Mouse (Mus musculus) forebrain, embryonic 13.5 days (tissue): ENCODE measurements around the gene Secisbp2. TPM values are rescaled to one million over a fixed set of nuclear protein-coding genes. Genes with fewer than 3 reads are reported as not detected.
A peak's percentile ranks its signal among the peaks of the same experiment; 100 is the strongest.
"Not testable (repeated sequence)": the region's sequence is repeated elsewhere in the genome, so short reads cannot be mapped to it uniquely, and the experiment has no call there.

Experiments
- ATAC-seq: fragments of 200-750 bp; cut with Nextera tagmentation; 2 replicates; pipeline ENCODE4 v1.8.0; 2017
- H3K27ac ChIP-seq: fragments of 300-500 bp; sonication (generic); 2 replicates; pipeline ENCODE4 v1.5.1; 2015; ENCODE audit warnings: inconsistent platforms, mild to moderate bottlenecking, moderate library complexity
- H3K27me3 ChIP-seq: fragments of 300-500 bp; sonication (generic); 2 replicates; pipeline ENCODE4 v1.6.1; 2015; ENCODE audit warnings: mild to moderate bottlenecking, inconsistent platforms
- H3K36me3 ChIP-seq: fragments of 300-500 bp; sonication (generic); 2 replicates; pipeline ENCODE4 v1.6.1; 2015; ENCODE audit warnings: mild to moderate bottlenecking, inconsistent platforms; ENCODE audit not compliant: poor library complexity, severe bottlenecking
- H3K4me1 ChIP-seq: fragments of 300-500 bp; sonication (generic); 2 replicates; pipeline ENCODE4 v1.6.1; 2015; ENCODE audit warnings: inconsistent platforms
- H3K4me2 ChIP-seq: fragments of 300-500 bp; sonication (generic); 2 replicates; pipeline ENCODE4 v1.6.1; 2015; ENCODE audit warnings: inconsistent platforms, mild to moderate bottlenecking, moderate library complexity
- H3K4me3 ChIP-seq: fragments of 300-500 bp; sonication (generic); 2 replicates; pipeline ENCODE4 v1.5.1; 2015; ENCODE audit warnings: mild to moderate bottlenecking, inconsistent platforms
- H3K9ac ChIP-seq: fragments of 300-500 bp; sonication (generic); 2 replicates; pipeline ENCODE4 v1.6.1; 2015; ENCODE audit warnings: mild to moderate bottlenecking, inconsistent platforms
- H3K9me3 ChIP-seq: fragments of 300-500 bp; sonication (generic); replicated peaks from 2 replicates; pipeline ENCODE4 v1.6.1; 2016; ENCODE audit warnings: inconsistent platforms
- WGBS: fragments of 180-500 bp; shearing (Covaris S2); methylation state at CpG from one replicate; pipeline ENCODE4 v1.1.7; 2015; 5-methylcytosine and 5-hydroxymethylcytosine counted together
- polyA plus RNA-seq: library from polyadenylated mRNA; unstranded; fragments of >200 nt; fragmentation: Nextera tagmentation; extraction: Ambion mirVana; gene quantifications from 2 replicates; pipeline ENCODE4 v1.2.1, GENCODE M21; 2015

Secisbp2 gene
- polyA plus RNA-seq, 1 experiment from 2014 or later: 36.1 TPM

GRCm38 (mm10) chr13:51645872-51646271 lies 5.6 kb upstream of the Secisbp2 start:
- WGBS: under 1% methylated on average over 7 of the region's 7 CpGs
- ATAC-seq: no peak
- Histone ChIP-seq H3K27me3 (no peaks in the 10 kb centered on the region), H3K27ac (peak overlapping the region; percentile 31; the same call in 1 of the 2 replicates), H3K36me3 (no peaks in the 10 kb centered on the region), H3K4me3 (peak overlapping the region; percentile 78), H3K9me3 (no peaks in the 10 kb centered on the region), H3K4me2 (peak overlapping the region; percentile 81), H3K9ac (peak overlapping the region; percentile 85), H3K4me1 (peaks cover 34% of the 10 kb centered on the region)

DNA sequence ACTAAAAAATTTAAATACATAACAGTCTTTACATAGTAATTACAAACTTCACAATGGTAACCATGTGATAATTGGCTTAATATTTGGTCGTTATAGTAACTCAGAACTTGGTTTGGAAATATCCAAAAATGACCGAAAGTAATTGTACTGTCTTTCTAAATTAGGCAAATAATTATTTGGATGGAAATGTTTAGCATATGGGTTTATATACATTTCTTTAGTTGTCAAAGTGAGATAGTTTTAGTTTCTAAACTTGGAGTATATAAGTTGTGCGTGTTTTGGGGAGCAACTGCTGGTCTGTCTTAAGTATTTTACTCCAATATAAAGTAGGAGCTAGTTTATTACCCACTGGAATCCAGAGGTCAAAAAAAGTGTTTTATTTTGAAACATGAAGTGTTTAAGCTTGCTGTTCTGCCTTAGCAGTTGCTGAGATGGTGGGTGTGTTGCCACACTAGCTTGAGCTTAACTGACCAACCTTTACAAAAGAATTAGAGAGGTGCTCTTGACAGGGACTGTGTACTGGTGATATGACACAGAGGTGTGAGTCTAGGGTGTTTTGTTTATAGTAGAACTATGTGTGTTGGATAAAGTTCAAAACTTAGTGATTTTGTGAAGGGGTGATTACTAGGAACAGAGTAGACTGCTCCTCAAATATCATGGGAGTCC lies 5.0 kb upstream of the Secisbp2 start:
- Histone ChIP-seq H3K4me1 (peaks cover 38% of the 10 kb centered on the region), H3K27ac (no peak overlapping the region), H3K9ac (peak overlapping the region; percentile 85), H3K27me3 (no peaks in the 10 kb centered on the region), H3K9me3 (no peaks in the 10 kb centered on the region), H3K4me3 (peak overlapping the region; percentile 78), H3K36me3 (no peaks in the 10 kb centered on the region), H3K4me2 (peak overlapping the region; percentile 81)
- 18% methylated on average over 3 of the region's 3 CpGs for WGBS
- no peak for ATAC-seq

DNA sequence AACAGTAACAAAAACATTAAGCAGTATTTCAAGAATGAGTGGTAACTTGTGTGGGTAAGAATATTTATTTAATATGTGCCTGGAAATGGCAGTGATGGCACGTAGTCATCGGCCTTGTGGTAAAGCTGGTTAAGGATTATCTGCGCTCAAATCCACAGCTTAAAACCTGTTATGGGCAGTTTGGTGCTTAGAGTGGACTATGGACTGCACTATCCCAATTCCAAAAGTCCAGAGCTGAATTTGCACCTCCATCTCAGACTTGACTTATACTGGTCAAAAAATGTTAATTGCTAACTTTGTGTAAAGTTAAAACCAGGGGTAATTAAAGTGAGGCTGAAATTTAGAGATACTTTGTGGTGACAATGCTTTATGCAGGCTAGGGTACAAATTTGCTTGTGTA lies 3.7 kb upstream of the Secisbp2 start:
- no peak for ATAC-seq

GRCm38 (mm10) chr13:51648237-51648636 lies 3.3 kb upstream of the Secisbp2 start:
- no peak overlapping the region for H3K27ac ChIP-seq
- no peak overlapping the region for H3K4me3 ChIP-seq
- peaks cover 5% of the 10 kb centered on the region; the same call in 1 of the 2 replicates for H3K36me3 ChIP-seq
- no peak for ATAC-seq
- H3K27me3 ChIP-seq: no peaks in the 10 kb centered on the region
- no peaks in the 10 kb centered on the region for H3K9me3 ChIP-seq
- 89% methylated on average over 4 of the region's 4 CpGs for WGBS
- H3K4me1 ChIP-seq: peaks cover 48% of the 10 kb centered on the region
- H3K9ac ChIP-seq: no peak overlapping the region
- peak overlapping the region; percentile 66 for H3K4me2 ChIP-seq

More for the DNA sequence above, 3.7 kb upstream of the Secisbp2 start:
- Histone ChIP-seq H3K9me3 (no peaks in the 10 kb centered on the region), H3K4me1 (peaks cover 47% of the 10 kb centered on the region), H3K4me2 (peak overlapping the region; percentile 66), H3K27ac (no peak overlapping the region), H3K4me3 (peak overlapping the region; percentile 78), H3K27me3 (no peaks in the 10 kb centered on the region), H3K36me3 (0 out of 2 replicates have a peak, but pooled peaks cover under 1% of the 10 kb centered on the region), H3K9ac (peak overlapping the region; percentile 55)
- 87% methylated on average over 3 of the region's 3 CpGs for WGBS

DNA sequence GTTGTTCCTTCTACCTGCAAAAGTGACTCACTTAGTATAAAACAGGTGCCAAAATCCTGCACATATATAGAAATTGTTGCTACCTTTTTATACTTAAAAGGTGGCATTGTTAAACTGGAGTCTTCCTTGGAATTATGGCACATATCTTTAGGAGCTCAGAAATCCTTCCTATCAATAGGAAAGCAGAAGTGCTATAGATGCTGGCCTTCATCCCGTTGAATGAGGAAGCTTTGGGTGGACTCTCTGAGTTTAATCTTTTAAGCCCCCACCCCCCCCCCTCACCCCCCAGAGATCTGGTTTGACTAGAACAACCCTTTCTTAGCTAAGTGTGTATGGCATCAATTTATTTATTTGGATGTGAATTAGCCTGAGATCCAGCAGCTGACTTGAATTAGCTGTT lies 1.8 kb upstream of the Secisbp2 start:
- Histone ChIP-seq H3K36me3 (peaks cover 17% of the 10 kb centered on the region), H3K4me2 (no peak overlapping the region), H3K9me3 (no peaks in the 10 kb centered on the region), H3K27ac (no peak overlapping the region), H3K9ac (no peak overlapping the region), H3K4me1 (peaks cover 48% of the 10 kb centered on the region), H3K4me3 (no peak overlapping the region), H3K27me3 (no peaks in the 10 kb centered on the region)
- 63% methylated on average over 1 of the region's 1 CpGs for WGBS
- no peak for ATAC-seq

DNA sequence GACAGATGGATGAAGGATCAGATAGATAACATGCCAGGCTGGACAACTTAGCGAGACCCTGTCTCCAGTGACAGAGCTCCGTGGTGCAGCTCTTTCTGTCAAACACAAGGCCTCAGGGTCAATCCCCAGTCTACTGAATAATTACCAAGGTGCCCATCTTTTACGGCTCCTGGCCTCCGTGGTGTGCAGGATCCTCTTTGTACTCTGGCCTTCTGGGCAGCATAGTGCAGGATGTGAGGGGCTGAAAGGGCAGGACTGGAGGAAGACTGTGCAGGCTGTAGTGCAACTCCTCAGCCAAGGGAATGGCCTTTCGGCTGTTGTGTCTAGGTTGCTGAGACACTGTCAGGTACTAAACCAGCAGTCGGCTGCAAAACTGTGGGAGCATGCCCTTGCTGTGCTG lies 1.7 kb downstream of the Secisbp2 start:
- ATAC-seq: no peak
- no peak overlapping the region for H3K27ac ChIP-seq
- WGBS: 96% methylated on average over 6 of the region's 6 CpGs
- H3K4me2 ChIP-seq: no peak overlapping the region
- peaks cover 51% of the 10 kb centered on the region for H3K36me3 ChIP-seq
- H3K9me3 ChIP-seq: no peaks in the 10 kb centered on the region
- H3K9ac ChIP-seq: peak overlapping the region; percentile 73; the same call in 1 of the 2 replicates
- H3K4me1 ChIP-seq: peaks cover 24% of the 10 kb centered on the region
- H3K4me3 ChIP-seq: no peak overlapping the region
- no peaks in the 10 kb centered on the region for H3K27me3 ChIP-seq

DNA sequence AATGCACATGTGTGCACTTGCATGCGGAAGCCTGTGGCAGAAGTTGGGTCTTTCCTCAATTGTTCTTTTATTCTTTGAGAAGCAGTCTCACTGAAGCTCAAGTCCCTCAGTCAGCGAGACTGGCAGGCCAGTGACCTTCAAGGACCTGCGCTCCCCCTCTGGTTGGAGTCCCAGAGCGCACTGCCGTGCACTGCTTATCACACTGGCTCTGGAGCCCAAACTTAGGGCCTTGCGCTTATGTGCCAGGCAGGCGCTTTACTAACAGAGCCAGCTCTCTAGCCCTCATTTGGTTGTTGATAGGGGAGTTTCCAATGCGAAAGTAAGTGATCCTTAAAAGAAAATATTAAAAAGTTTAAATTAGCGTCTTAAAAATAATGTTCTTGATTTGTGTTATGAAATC lies 2.5 kb downstream of the Secisbp2 start:
- no peak overlapping the region for H3K4me3 ChIP-seq
- no peaks in the 10 kb centered on the region for H3K9me3 ChIP-seq
- H3K27ac ChIP-seq: no peak overlapping the region
- ATAC-seq: no peak
- H3K27me3 ChIP-seq: no peaks in the 10 kb centered on the region
- peaks cover 59% of the 10 kb centered on the region for H3K36me3 ChIP-seq
- no peak overlapping the region for H3K9ac ChIP-seq
- peaks cover 17% of the 10 kb centered on the region for H3K4me1 ChIP-seq
- 94% methylated on average over 9 of the region's 9 CpGs for WGBS
- no peak overlapping the region for H3K4me2 ChIP-seq

- Histone ChIP-seq H3K4me3 (no peak overlapping the region), H3K36me3 (peaks cover 84% of the 10 kb centered on the region), H3K27ac (no peak overlapping the region), H3K4me2 (no peak overlapping the region), H3K4me1 (peaks cover 10% of the 10 kb centered on the region), H3K9ac (no peak overlapping the region), H3K27me3 (no peaks in the 10 kb centered on the region), H3K9me3 (no peaks in the 10 kb centered on the region)
- WGBS: 93% methylated on average over 13 of the region's 13 CpGs
- ATAC-seq: no peak
Observed at GRCm38 (mm10) chr13:51656516-51657235, 5.2 kb downstream of the Secisbp2 start.

DNA sequence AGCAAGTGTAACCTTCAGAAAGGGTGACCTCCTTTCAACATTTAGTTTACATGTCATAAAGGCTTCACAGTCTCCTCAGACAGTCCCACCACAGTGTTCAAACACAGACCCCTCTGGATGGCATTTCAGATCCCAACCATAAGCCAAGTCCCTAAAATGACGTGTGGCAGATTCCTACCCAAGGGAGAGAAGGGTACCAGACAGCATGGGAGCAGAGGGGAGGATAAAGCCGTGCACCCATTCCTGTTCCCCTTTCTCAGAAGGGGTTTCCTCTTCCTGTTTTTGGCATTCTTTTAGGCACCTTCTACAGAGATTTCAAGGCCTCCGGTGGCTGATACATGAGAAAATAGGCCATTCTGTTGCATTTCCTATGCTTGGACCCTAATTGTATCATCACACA lies 6.6 kb downstream of the Secisbp2 start:
- Histone ChIP-seq H3K27ac (no peak overlapping the region), H3K36me3 (peaks cover 94% of the 10 kb centered on the region), H3K27me3 (no peaks in the 10 kb centered on the region), H3K4me1 (no peaks in the 10 kb centered on the region), H3K9ac (no peak overlapping the region), H3K4me2 (no peak overlapping the region), H3K9me3 (no peaks in the 10 kb centered on the region), H3K4me3 (no peak overlapping the region)
- no peak for ATAC-seq
- WGBS: 93% methylated on average over 3 of the region's 3 CpGs

DNA sequence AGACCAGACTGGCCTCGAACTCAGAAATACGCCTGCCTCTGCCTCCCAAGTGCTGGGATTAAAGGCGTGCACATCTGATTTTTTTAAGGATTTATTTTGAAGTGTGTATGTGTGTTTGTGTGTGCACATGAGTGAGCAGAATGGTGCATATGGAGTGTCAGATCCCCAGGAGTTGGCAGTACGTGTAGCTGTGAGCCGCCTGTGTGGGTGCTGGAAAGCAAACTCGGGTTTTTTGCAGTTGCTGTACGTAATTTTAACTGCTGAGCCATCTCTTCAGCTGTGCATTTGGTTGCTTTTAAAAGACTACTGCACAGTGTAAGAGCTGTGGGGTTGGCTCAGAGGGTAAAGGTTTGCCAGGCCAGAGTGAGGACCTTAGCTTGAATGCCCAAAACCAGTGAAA lies 8.1 kb downstream of the Secisbp2 start:
- H3K27me3 ChIP-seq: no peaks in the 10 kb centered on the region
- H3K36me3 ChIP-seq: peaks cover 95% of the 10 kb centered on the region
- H3K9ac ChIP-seq: no peak overlapping the region
- ATAC-seq: no peak
- no peak overlapping the region for H3K27ac ChIP-seq
- H3K4me1 ChIP-seq: no peaks in the 10 kb centered on the region
- H3K4me3 ChIP-seq: no peak overlapping the region
- no peaks in the 10 kb centered on the region for H3K9me3 ChIP-seq
- no peak overlapping the region for H3K4me2 ChIP-seq
- 93% methylated on average over 7 of the region's 7 CpGs for WGBS

DNA sequence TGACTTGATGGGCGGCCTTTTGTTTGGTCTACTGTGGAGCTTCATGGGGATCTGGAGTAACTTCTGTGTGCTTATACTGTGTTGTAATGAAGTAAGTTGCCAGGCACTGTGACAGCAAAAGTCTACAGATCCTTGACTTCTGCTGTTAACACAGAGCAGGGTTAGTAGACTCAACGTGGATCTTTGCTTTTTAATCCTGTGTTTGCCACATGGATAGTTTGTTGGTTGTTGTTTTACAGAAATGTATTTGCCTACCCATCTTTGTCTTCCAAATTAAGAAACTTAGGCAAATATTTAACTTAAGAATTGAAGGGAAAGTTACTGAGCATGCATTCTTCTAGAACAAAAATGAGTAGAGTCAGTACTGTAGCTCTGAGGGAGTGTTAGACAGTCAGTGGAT lies 12.1 kb downstream of the Secisbp2 start:
- Histone ChIP-seq H3K4me3 (no peak overlapping the region), H3K9me3 (no peaks in the 10 kb centered on the region), H3K4me1 (no peaks in the 10 kb centered on the region), H3K36me3 (peaks cover 96% of the 10 kb centered on the region), H3K4me2 (no peak overlapping the region), H3K27me3 (no peaks in the 10 kb centered on the region), H3K27ac (no peak overlapping the region), H3K9ac (no peak overlapping the region)
- WGBS: 93% methylated on average over 2 of the region's 2 CpGs
- ATAC-seq: no peak

GRCm38 (mm10) chr13:51668195-51668594 lies 16.7 kb downstream of the Secisbp2 start:
- H3K4me3 ChIP-seq, H3K27ac ChIP-seq, H3K9ac ChIP-seq, H3K9me3 ChIP-seq, H3K4me1 ChIP-seq, H3K4me2 ChIP-seq, H3K27me3 ChIP-seq, ATAC-seq: not testable (repeated sequence)
- H3K36me3 ChIP-seq: peaks cover 83% of the 10 kb centered on the region
- WGBS: 94% methylated on average over 12 of the region's 12 CpGs
